Mouse (Mus musculus): Measurements from ENCODE around the gene Traf3. TPM values are rescaled to one million over a fixed set of nuclear protein-coding genes. Genes with fewer than 3 reads are reported as not detected.

Gene Traf3
- total RNA-seq, 2 experiments from 2014 or later = 91.9 to 93.3 TPM

DNA sequence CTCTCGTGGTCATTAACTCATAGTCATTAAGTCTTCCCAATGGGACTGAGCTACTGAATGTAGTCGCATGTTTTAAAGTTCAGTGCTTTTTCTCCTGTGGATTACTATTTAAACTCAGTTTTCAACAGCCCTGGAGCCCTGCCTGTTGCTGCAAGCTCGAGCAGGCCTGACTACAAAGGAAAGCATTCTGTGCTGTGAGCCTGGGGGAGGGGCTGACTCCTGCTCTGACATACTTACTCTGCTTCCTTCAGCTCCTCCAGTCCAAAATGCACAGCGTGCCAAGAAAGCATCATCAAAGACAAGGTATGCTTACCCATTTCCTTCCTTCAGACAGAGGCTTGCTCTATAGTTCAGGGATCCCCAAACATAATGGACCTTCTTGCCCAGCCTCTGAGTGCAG, 72.6 kb downstream of the Traf3 start:
- intact Hi-C loops (cut with DNase I) = no loop called here
- DNase-seq (ENCODE audit: low spot score in 2 of 2) = peak; percentile 49 to 62

GRCm38 (mm10) chr12:111239930-111240329, 73.8 kb downstream of the Traf3 start:
- DNase-seq (ENCODE audit: low spot score in 2 of 2) = no peak
- intact Hi-C loops (cut with DNase I) = no loop called here

GRCm38 (mm10) chr12:111241916-111242315, 75.7 kb downstream of the Traf3 start:
- DNase-seq (ENCODE audit: low spot score in 2 of 2) = no peak
- intact Hi-C loops (cut with DNase I) = no loop called here

- intact Hi-C loops (cut with DNase I) = no loop called here
- DNase-seq (ENCODE audit: low spot score in 2 of 2) = no peak
Observed at GRCm38 (mm10) chr12:111242346-111242745, 76.2 kb downstream of the Traf3 start.

- intact Hi-C loops (cut with DNase I) = no loop called here
- no peak for DNase-seq (ENCODE audit: low spot score in 2 of 2)
Observed at GRCm38 (mm10) chr12:111243733-111244132, 77.6 kb downstream of the Traf3 start.

- DNase-seq (ENCODE audit: low spot score in 2 of 2) = no peak
- intact Hi-C loops (cut with DNase I) = no loop called here
Observed at GRCm38 (mm10) chr12:111245070-111245469, 78.9 kb downstream of the Traf3 start.

DNA sequence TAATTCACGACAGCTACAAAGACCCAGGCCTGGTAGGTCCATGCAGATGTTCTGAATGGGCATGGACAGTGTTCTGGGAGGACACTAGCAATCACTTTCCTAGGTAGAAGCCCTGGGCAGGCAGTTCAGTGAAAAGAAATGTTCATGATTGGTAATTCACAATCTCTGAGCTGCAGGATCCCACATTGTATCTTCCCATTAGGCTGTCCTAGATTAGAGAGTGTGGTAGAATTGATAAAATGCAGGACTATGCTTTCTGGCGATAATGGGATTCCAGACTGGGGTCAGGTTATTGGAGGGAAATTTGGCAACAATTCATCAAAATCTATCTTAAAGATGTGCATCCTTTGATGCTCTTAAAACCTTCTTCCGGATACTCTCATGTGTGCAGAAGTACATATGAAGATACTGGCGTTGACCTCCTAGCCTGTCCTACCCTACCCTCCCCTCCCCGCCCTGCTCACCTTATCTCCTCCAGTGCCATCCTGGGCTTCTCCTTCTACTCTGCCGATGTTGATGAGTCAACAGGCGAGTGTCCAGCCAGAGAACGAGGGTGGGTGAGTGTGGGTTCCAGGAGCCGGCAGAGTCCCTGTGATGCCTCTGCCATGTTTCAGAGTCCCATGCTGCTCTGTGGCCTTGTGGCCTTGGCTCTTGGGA, 80.8 kb downstream of the Traf3 start:
- intact Hi-C loops (cut with DNase I) = no loop called here
- DNase-seq (ENCODE audit: low spot score in 2 of 2) = no peak

DNA sequence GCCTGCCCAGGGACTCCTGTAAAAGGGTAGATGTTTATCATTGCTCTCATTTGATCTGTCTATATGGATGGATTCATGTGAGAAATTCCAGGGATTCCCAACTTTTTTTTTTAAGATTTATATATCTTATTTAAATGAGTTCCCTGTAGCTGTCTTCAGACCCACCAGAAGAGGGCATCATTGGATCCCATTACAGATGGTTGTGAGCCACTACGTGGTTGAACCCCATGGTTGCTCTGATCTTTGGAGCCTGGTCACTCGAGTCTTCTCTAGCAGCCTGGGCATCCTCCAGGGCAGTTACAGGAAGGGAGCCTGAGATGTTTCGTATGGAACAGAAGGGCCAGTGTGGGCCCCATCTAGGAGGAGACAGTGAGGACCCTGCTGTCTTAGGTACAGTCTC, 82.9 kb downstream of the Traf3 start:
- DNase-seq (ENCODE audit: low spot score in 2 of 2) = no peak
- intact Hi-C loops (cut with DNase I) = no loop called here

DNA sequence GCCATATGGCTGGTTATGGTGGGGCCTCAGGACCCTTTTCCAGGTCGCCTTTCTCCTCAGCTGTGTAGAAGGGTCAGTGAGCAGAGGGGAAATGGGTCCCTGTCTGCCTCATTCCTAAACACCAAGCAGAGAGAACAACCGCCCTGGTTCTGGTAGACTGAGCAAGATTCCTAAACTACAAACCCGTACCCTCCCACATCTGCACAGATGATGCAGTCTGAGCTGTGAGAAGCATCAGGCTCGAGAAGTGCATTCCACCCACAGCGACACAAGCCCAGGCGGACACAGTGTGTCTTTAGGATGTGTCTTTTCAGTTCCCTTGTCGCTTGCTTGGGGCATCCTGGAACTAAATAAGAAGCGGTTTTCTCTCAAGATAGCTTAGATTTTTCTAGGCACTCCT, 83.9 kb downstream of the Traf3 start:
- intact Hi-C loops (cut with DNase I) = loop anchor here (5.0 kb wide), 1 partner anchor 88 kb away; no protein-coding TSS in a partner anchor
- DNase-seq (ENCODE audit: low spot score in 2 of 2) = peak; percentile 41 to 46

- intact Hi-C loops (cut with DNase I) = loop anchor here (5.0 kb wide), 1 partner anchor 89 kb away; no protein-coding TSS in a partner anchor
Observed at GRCm38 (mm10) chr12:111251227-111251626, 85.1 kb downstream of the Traf3 start.

GRCm38 (mm10) chr12:111263650-111264049, 97.5 kb downstream of the Traf3 start:
- DNase-seq (ENCODE audit: low spot score in 2 of 2) = no peak
- intact Hi-C loops (cut with DNase I) = no loop called here

More at GRCm38 (mm10) chr12:111251227-111251626, 85.1 kb downstream of the Traf3 start:
- peak in 1 of 2 experiments; percentile 63 for DNase-seq (ENCODE audit: low spot score in 2 of 2)

GRCm38 (mm10) chr12:111265212-111265611, 99.0 kb downstream of the Traf3 start:
- intact Hi-C loops (cut with DNase I) = no loop called here
- no peak for DNase-seq (ENCODE audit: low spot score in 2 of 2)

DNA sequence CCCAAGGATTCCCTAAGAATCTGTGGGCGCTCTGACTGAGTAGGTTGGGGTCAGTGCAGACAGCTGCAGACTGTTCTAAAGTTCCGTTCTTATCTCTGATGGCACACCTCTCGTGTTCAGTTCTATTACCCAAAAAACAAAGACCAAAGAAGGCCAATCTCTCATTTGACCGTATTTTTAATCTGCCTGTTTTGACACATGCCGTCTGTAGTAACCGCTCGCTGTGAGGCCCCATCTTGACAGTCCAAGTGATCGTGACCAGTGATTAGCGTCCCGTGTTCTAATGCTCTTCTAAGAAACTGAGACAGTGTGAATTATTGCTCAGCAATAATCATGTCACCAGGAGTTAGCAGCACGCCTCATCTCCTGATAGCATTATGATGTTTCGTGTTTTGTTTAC, 100.4 kb downstream of the Traf3 start:
- intact Hi-C loops (cut with DNase I) = no loop called here
- no peak for DNase-seq (ENCODE audit: low spot score in 2 of 2)

DNA sequence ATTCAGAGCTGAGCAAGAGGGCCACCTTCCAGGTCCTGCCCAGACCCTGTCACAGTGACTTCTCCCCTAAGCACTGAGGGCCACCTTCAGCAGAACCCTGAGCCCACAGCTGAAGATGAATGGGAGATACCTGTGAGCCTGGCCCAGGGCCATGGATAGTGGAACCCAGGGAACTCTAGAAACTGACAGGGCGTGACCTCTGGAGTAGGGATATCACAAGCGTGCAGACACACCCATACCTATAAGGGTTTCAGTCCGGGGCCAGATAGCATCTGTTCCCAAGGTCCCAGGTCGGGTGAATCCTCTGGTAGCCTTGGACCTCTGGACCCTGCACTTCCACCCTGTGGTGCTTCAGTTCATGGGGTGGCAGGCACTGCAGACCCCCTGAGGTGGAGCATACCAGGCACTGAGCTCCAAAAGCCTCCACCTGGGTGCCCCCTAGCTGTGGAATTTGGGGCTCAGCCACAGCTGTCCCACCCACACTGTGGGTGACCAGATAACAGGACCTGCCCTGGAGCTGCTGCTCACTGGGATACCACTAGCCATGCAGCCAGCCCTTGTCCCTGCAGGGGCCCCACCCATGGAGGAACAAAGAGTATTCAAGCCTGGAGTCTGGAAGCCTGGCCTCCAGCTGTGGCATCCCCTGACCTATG, 101.6 kb downstream of the Traf3 start:
- DNase-seq (ENCODE audit: low spot score in 2 of 2) = no peak
- intact Hi-C loops (cut with DNase I) = no loop called here

GRCm38 (mm10) chr12:111270629-111271277, 104.6 kb downstream of the Traf3 start, which contains the start of gene Amn:
Amn (plus strand) TSS chr12:111271095.
- DNase-seq (ENCODE audit: low spot score in 2 of 2) = no peak
- intact Hi-C loops (cut with DNase I) = loop anchor here (10.0 kb wide), 1 partner anchor 186 kb away; no protein-coding TSS in a partner anchor

DNA sequence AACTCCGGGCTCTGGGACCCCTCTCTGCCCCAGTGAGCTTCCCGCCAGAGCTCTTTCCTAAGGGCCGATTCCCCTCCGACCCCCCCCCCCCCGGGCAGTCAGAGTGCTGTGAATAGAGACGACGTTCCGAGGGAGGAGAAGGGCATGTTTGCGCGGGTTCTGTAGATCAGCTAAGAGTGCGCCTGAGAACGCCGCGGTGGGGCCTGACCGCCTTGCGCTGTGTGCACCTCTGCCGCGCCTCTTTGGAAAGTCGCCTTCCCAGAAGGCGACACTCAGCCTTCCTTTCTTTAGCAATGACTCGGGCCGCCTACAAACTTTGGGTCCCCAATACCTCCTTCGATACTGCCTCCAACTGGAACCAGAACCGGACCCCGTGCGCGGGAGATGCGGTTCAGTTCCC, 105.2 kb downstream of the Traf3 start:
- intact Hi-C loops (cut with DNase I) = loop anchor here (10.0 kb wide), 1 partner anchor 187 kb away; no protein-coding TSS in a partner anchor
- no peak for DNase-seq (ENCODE audit: low spot score in 2 of 2)

DNA sequence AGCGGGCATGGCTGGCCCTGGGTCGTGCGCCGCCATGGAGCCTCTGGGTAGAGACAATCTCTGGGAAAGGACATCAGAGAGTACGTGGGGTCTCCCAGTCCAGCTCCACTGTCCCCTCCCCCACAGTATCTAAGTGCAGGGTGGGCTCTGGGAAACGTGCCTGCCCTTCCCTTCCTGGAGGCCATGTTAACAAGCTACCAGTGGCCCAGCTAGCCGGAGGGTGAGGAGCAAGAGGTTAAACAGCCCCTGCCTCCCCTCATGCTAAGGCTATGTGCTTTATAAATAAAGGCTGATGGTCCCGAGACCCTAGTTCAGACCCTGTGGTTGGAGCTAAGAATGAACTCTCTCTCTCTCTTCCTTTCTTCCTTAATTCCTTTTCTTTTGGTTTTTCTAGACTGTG, 105.8 kb downstream of the Traf3 start:
- DNase-seq (ENCODE audit: low spot score in 2 of 2) = no peak
- intact Hi-C loops (cut with DNase I) = loop anchor here (10.0 kb wide), 1 partner anchor 187 kb away; no protein-coding TSS in a partner anchor

- intact Hi-C loops (cut with DNase I) = loop anchor here (10.0 kb wide), 1 partner anchor 188 kb away; no protein-coding TSS in a partner anchor
- DNase-seq (ENCODE audit: low spot score in 2 of 2) = peak; percentile 88 to 94
Observed at GRCm38 (mm10) chr12:111272420-111272819, 106.2 kb downstream of the Traf3 start.

DNA sequence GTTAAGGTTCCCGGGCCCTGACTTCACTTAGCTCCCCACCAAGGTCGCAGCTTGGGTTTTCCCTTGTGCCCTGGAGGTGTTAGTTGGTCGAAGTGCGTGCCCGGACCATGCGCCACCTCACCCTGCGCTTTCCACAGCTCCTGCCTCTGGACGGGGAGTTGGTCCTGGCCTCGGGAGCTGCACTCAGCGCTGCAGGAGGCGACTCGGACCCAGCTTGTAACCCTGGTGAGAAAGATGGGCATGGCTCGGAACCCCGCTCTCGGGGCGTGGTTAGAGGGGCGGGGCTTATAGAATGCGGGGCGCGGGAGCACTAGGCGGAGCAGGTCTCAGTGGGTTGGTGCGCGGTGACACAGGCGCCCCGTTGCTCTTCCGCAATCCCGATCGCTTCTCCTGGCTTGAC, 107.8 kb downstream of the Traf3 start:
- intact Hi-C loops (cut with DNase I) = loop anchor here (10.0 kb wide), 1 partner anchor 189 kb away; no protein-coding TSS in a partner anchor
- DNase-seq (ENCODE audit: low spot score in 2 of 2) = no peak
